Mouse (Mus musculus): ENCODE measurements around the gene Ecm1.

DNA sequence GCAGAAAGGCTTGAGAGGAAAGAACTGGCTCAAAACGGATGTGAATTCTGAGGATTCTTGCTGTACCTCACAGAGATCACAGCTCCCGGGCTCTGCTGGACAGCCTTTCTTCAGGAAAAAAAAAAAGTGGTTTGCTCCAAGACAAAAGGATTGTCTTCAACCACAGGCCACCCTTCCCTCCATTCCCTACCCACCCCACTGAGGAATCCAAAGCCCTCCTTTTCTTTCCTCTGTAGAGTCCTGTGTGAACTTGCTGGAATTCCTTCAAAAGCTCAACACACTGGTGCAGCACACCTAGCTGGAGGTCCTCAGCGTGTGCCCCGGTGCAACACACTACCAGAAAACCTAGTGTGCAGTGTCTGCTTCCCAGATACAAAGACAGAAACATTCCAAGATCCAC lies 22.4 kb upstream of the Ecm1 start:
- no peak for TF ChIP-seq EP300 (IDR thresholded peaks at IDR 0.05; ENCODE audit: low read depth)
- no peak for TF ChIP-seq CTCF (IDR thresholded peaks at IDR 0.05; ENCODE audit: low read depth)
